ENCODE assay signal across 18 mouse cellular contexts in the genomic region with DNA sequence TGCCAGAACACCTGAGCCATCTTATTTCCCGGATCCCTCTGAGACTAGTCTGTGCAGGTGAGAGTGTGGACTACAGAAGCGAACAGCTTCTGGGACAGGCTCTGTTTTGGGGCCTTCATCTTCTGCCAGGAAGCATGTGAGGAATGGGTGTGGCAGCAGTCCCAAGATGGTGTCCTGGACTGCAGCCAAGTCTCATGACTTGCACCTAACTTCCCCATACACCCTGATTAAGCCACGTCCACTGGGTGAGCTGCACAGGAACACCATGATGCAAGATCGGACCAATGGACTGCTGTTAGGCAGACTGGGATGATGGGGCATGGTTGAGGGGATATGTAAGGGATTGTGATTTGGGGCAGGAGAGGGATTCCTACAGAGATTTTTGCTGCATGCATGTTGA.
"Had no signal": no experiment of that assay in that cellular context is flagged by ENCODE, and none has a peak within 500 bp of the region (broad histone marks: within the 10 kb centered on the region; RNA-seq: fewer than 3 reads in every experiment).

No protein-coding gene starts in this region.

- H3K27ac ChIP-seq: liver, embryonic 14.5 days; midbrain, embryonic 10.5 days; midbrain, embryonic 12.5 days; neural tube, embryonic 12.5 days had no signal

- H3K36me3 ChIP-seq: midbrain, embryonic 10.5 days; midbrain, embryonic 12.5 days; neural tube, embryonic 12.5 days had no signal

- H3K4me1 ChIP-seq: midbrain, embryonic 10.5 days; midbrain, embryonic 12.5 days; neural tube, embryonic 12.5 days had no signal

- H3K9ac ChIP-seq: liver, embryonic 14.5 days; lung, embryonic 14.5 days; midbrain, embryonic 12.5 days; neural tube, embryonic 12.5 days had no signal

- H3K4me3 ChIP-seq: midbrain, embryonic 10.5 days; midbrain, embryonic 12.5 days; neural tube, embryonic 12.5 days had no signal

- H3K9me3 ChIP-seq: midbrain, embryonic 10.5 days; midbrain, embryonic 12.5 days; neural tube, embryonic 12.5 days had no signal

- H3K4me2 ChIP-seq: lung, embryonic 14.5 days; midbrain, embryonic 12.5 days; neural tube, embryonic 12.5 days had no signal

- DNase-seq: lung, adult 18-20 months; lung, embryonic 14.5 days; lung, postnatal 10 days; lung, postnatal 4 days; midbrain, embryonic 14.5 days; retina, postnatal 1 day; right cerebral cortex, adult 18-20 months; right cerebral cortex, postnatal 25 days; right cerebral cortex, postnatal 4 days; spleen, adult 18-20 months; thymus, adult 2 months; thymus, postnatal 25 days; thymus, postnatal 4 days had no signal

- ATAC-seq: midbrain, embryonic 16.5 days had no signal

- H3K27me3 ChIP-seq: midbrain, embryonic 12.5 days; neural tube, embryonic 12.5 days had no signal
